Mouse (Mus musculus) liver, adult (tissue): Measurements from ENCODE around the gene Mecr.

Experiments
- GATA4 ChIP-seq: IDR thresholded peaks from 2 replicates; pipeline ENCODE4 v1.6.1; 2014; ENCODE audit warnings: mild to moderate bottlenecking, low read length; ENCODE audit not compliant: insufficient replicate concordance

Mecr gene

GRCm38 (mm10) chr4:131843290-131843743 lies at the start of gene Mecr:
Gene Mecr, plus strand, starts transcription at chr4:131843470.
- no peak; the same call in 1 of the 2 replicates for TF ChIP-seq GATA4

- no peak for TF ChIP-seq GATA4
Measured at GRCm38 (mm10) chr4:131796312-131797080, 46.8 kb upstream of the Mecr start.

- no peak for TF ChIP-seq GATA4
Measured at GRCm38 (mm10) chr4:131797483-131797882, 45.8 kb upstream of the Mecr start.

- TF ChIP-seq GATA4 = no peak
Measured at GRCm38 (mm10) chr4:131797920-131798319, 45.4 kb upstream of the Mecr start.

- TF ChIP-seq GATA4 = no peak
Measured at GRCm38 (mm10) chr4:131798968-131799367, 44.3 kb upstream of the Mecr start.

GRCm38 (mm10) chr4:131803846-131804245 lies 39.4 kb upstream of the Mecr start:
- TF ChIP-seq GATA4 = no peak

GRCm38 (mm10) chr4:131805255-131805654 lies 38.0 kb upstream of the Mecr start:
- no peak for TF ChIP-seq GATA4

- no peak for TF ChIP-seq GATA4
Measured at GRCm38 (mm10) chr4:131812458-131812857, 30.8 kb upstream of the Mecr start.

- no peak for TF ChIP-seq GATA4
Measured at GRCm38 (mm10) chr4:131813798-131814197, 29.5 kb upstream of the Mecr start.

- no peak for TF ChIP-seq GATA4
Measured at GRCm38 (mm10) chr4:131814869-131815268, 28.4 kb upstream of the Mecr start.

- no peak for TF ChIP-seq GATA4
Measured at GRCm38 (mm10) chr4:131815774-131816173, 27.5 kb upstream of the Mecr start.

- no peak for TF ChIP-seq GATA4
Measured at GRCm38 (mm10) chr4:131818926-131819325, 24.3 kb upstream of the Mecr start.

GRCm38 (mm10) chr4:131821161-131821731 lies 22.0 kb upstream of the Mecr start:
- TF ChIP-seq GATA4 = no peak

- TF ChIP-seq GATA4 = no peak
Measured at GRCm38 (mm10) chr4:131822583-131822982, 20.7 kb upstream of the Mecr start.

- TF ChIP-seq GATA4 = no peak
Measured at GRCm38 (mm10) chr4:131824939-131825338, 18.3 kb upstream of the Mecr start.

GRCm38 (mm10) chr4:131825830-131826229 lies 17.4 kb upstream of the Mecr start:
- TF ChIP-seq GATA4 = no peak
